Mouse (Mus musculus) midbrain, embryonic 16.5 days (tissue): Measurements from ENCODE around the gene Otulin. TPM values are rescaled to one million over a fixed set of nuclear protein-coding genes. Genes with fewer than 3 reads are reported as not detected.

ENCODE experiments used
- ATAC-seq: fragments of 200-750 bp; cut with Nextera tagmentation; 2 replicates; pipeline ENCODE4 v1.8.0; 2017; ENCODE audit warnings: moderate TSS enrichment
- H3K27ac ChIP-seq: fragments of 300-500 bp; sonication (generic); 2 replicates; pipeline ENCODE4 v1.5.1; 2014; ENCODE audit warnings: mild to moderate bottlenecking, low read length, mixed read lengths
- H3K27me3 ChIP-seq: fragments of 300-500 bp; sonication (generic); 2 replicates; pipeline ENCODE4 v1.6.1; 2014; ENCODE audit warnings: low read depth, low read length, mixed read lengths; ENCODE audit not compliant: control insufficient read depth, insufficient read depth
- H3K36me3 ChIP-seq: fragments of 300-500 bp; sonication (generic); 2 replicates; pipeline ENCODE4 v1.6.1; 2014; ENCODE audit warnings: mild to moderate bottlenecking, low read length, moderate library complexity, mixed read lengths; ENCODE audit not compliant: control insufficient read depth, insufficient read depth
- H3K4me1 ChIP-seq: fragments of 300-500 bp; sonication (generic); 2 replicates; pipeline ENCODE4 v1.6.1; 2014; ENCODE audit warnings: mild to moderate bottlenecking, low read length, mixed read lengths; ENCODE audit not compliant: control insufficient read depth, insufficient read depth
- H3K4me2 ChIP-seq: fragments of 300-500 bp; sonication (generic); 2 replicates; pipeline ENCODE4 v1.6.1; 2014; ENCODE audit warnings: mild to moderate bottlenecking, low read length, mixed read lengths
- H3K4me3 ChIP-seq: fragments of 300-500 bp; sonication (generic); 2 replicates; pipeline ENCODE4 v1.5.1; 2014; ENCODE audit warnings: low read depth, mild to moderate bottlenecking, low read length, moderate library complexity, mixed read lengths
- H3K9ac ChIP-seq: fragments of 300-500 bp; sonication (generic); 2 replicates; pipeline ENCODE4 v1.6.1; 2014; ENCODE audit warnings: low read depth, low read length, mixed read lengths
- H3K9me3 ChIP-seq: fragments of 300-500 bp; sonication (generic); replicated peaks from 2 replicates; pipeline ENCODE4 v1.6.1; 2014; ENCODE audit warnings: mild to moderate bottlenecking, low read length, mixed read lengths; ENCODE audit not compliant: control insufficient read depth, poor library complexity, severe bottlenecking
- WGBS: fragments of 180-500 bp; shearing (Covaris S2); extraction: QIAGEN DNeasy Blood & Tissue Kit; methylation state at CpG from one replicate; pipeline ENCODE4 v1.1.7; 2014; 5-methylcytosine and 5-hydroxymethylcytosine counted together
- polyA plus RNA-seq: library from polyadenylated mRNA; unstranded; fragments of >200 nt; fragmentation: Nextera tagmentation; extraction: Ambion mirVana; gene quantifications from 2 replicates; pipeline ENCODE4 v1.2.1, GENCODE M21; 2015

Gene Otulin
- polyA plus RNA-seq, 1 experiment from 2014 or later = 21.6 TPM

DNA sequence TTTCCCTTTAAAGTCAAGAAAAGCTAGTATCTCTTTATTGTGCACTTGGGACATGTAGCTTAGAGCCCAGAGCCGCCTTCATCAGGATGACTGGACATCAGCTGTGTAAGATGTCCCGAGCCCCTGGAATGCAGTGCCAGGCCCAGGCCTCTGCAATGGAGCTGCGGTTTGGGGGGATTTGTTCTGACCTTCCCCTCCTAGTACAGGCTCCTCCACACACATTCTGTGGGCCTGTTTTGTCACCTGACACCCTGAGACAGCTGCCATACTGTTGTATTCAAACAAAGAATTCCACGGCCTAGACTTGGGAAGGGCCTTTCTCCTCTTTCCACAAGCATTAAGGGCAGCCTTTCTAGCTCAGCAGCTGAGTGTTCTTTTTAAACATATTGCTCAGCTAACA lies 35.5 kb downstream of the Otulin start:
- 34% methylated on average over 4 of the region's 4 CpGs for WGBS
- Histone ChIP-seq H3K27me3 (no peaks in the 10 kb centered on the region), H3K9ac (no peak overlapping the region), H3K4me3 (no peak overlapping the region), H3K4me2 (no peak overlapping the region), H3K36me3 (no peaks in the 10 kb centered on the region; the same call in 1 of the 2 replicates), H3K4me1 (no peaks in the 10 kb centered on the region), H3K9me3 (no peaks in the 10 kb centered on the region), H3K27ac (no peak overlapping the region)
- ATAC-seq = no peak

- no peaks in the 10 kb centered on the region; the same call in 1 of the 2 replicates for H3K36me3 ChIP-seq
- H3K4me1 ChIP-seq = no peaks in the 10 kb centered on the region
- H3K27me3 ChIP-seq = no peaks in the 10 kb centered on the region
- H3K27ac ChIP-seq = no peak overlapping the region
- 68% methylated on average over 13 of the region's 13 CpGs for WGBS
- H3K9ac ChIP-seq = no peak overlapping the region
- no peaks in the 10 kb centered on the region for H3K9me3 ChIP-seq
- no peak overlapping the region for H3K4me2 ChIP-seq
- no peak for ATAC-seq
- H3K4me3 ChIP-seq = no peak overlapping the region
Measured at GRCm38 (mm10) chr15:27593717-27594116, 36.8 kb downstream of the Otulin start.

DNA sequence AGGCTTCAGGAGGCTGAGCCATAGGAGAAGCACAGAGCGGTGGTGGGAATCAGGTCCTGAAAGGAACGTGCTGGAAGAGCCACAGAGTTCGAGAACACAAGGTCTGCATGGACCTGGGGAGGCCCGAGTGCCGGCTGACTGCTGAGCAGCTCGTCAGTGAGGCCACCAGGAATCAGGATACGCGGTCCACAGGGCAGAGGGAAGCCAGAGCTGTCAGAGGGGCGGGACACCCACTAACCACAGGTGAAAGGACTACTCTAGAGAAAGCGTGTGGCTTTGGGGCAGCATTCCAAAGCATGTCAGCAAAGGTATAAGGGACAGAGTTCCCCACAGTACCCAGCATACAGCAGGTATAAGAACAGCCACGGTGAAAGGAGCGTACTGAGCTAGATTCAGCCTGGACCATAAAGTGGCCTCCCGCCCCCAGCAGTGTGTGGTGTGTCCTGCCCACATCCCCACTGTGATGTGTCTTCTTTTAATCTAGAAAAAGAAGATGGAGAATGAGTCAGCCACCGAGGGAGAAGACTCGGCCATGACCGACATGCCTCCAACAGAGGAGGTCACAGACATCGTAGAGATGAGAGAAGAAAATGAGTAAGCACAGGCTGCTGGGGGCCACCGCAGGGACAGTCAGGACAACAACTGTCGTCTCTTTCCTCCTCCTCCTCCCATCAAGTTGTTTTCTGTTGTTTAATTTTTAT lies 37.7 kb downstream of the Otulin start:
- WGBS = 92% methylated on average over 19 of the region's 19 CpGs
- H3K9me3 ChIP-seq = no peaks in the 10 kb centered on the region

DNA sequence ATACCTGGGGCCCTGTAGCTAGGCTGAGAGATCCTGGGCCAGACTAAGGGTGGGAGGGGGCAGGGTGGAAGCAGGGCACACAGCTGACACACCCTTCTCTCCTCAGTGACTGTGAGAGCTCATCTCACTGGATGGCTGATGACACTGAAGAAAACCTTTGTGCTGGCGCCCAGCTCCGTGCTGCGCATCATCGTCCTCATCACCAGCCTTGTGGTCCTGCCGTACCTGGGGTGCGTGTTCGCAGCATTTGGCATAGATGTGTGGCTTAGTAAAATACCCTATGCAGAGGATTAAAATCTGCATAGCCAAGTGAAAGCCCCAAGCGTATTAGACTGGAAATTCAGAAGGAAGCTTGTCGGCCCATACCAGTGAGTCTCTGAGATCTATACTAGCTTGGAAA lies 39.7 kb downstream of the Otulin start:
- no peak overlapping the region for H3K9ac ChIP-seq
- no peaks in the 10 kb centered on the region; the same call in 1 of the 2 replicates for H3K36me3 ChIP-seq
- WGBS = 95% methylated on average over 9 of the region's 9 CpGs
- H3K27me3 ChIP-seq = no peaks in the 10 kb centered on the region
- H3K27ac ChIP-seq = no peak overlapping the region
- no peaks in the 10 kb centered on the region for H3K4me1 ChIP-seq
- H3K9me3 ChIP-seq = no peaks in the 10 kb centered on the region
- H3K4me2 ChIP-seq = no peak overlapping the region
- ATAC-seq = no peak
- no peak overlapping the region for H3K4me3 ChIP-seq

More for the DNA sequence above, 37.7 kb downstream of the Otulin start:
- no peaks in the 10 kb centered on the region for H3K27me3 ChIP-seq
- no peaks in the 10 kb centered on the region for H3K4me1 ChIP-seq
- H3K27ac ChIP-seq = no peak overlapping the region
- no peaks in the 10 kb centered on the region; the same call in 1 of the 2 replicates for H3K36me3 ChIP-seq
- H3K4me2 ChIP-seq = no peak overlapping the region
- H3K9ac ChIP-seq = no peak overlapping the region
- no peak for ATAC-seq
- H3K4me3 ChIP-seq = no peak overlapping the region

- H3K4me2 ChIP-seq = no peak overlapping the region
- WGBS = 72% methylated on average over 14 of the region's 14 CpGs
- H3K9me3 ChIP-seq = no peaks in the 10 kb centered on the region
- ATAC-seq = no peak
- H3K27ac ChIP-seq = no peak overlapping the region
- no peak overlapping the region for H3K9ac ChIP-seq
- H3K36me3 ChIP-seq = peaks cover 5% of the 10 kb centered on the region; the same call in 1 of the 2 replicates
- no peaks in the 10 kb centered on the region for H3K27me3 ChIP-seq
- H3K4me1 ChIP-seq = no peaks in the 10 kb centered on the region
- H3K4me3 ChIP-seq = no peak overlapping the region
Measured at GRCm38 (mm10) chr15:27588087-27588826, 42.2 kb downstream of the Otulin start.

GRCm38 (mm10) chr15:27586093-27586480 lies 44.4 kb downstream of the Otulin start:
- Histone ChIP-seq H3K4me3 (no peak overlapping the region), H3K27ac (no peak overlapping the region), H3K4me2 (no peak overlapping the region), H3K27me3 (no peaks in the 10 kb centered on the region), H3K9ac (no peak overlapping the region), H3K4me1 (no peaks in the 10 kb centered on the region), H3K36me3 (peaks cover 5% of the 10 kb centered on the region; the same call in 1 of the 2 replicates), H3K9me3 (no peaks in the 10 kb centered on the region)
- no peak for ATAC-seq
- whole genome bisulfite sequencing = 95% methylated on average over 5 of the region's 5 CpGs

GRCm38 (mm10) chr15:27585466-27586092 lies 44.9 kb downstream of the Otulin start:
- peaks cover 5% of the 10 kb centered on the region; the same call in 1 of the 2 replicates for H3K36me3 ChIP-seq
- H3K4me1 ChIP-seq = no peaks in the 10 kb centered on the region
- 88% methylated on average over 4 of the region's 4 CpGs for WGBS
- H3K4me2 ChIP-seq = no peak overlapping the region
- H3K9me3 ChIP-seq = no peaks in the 10 kb centered on the region
- no peaks in the 10 kb centered on the region for H3K27me3 ChIP-seq
- H3K27ac ChIP-seq = no peak overlapping the region
- no peak for ATAC-seq
- no peak overlapping the region for H3K4me3 ChIP-seq
- no peak overlapping the region for H3K9ac ChIP-seq

GRCm38 (mm10) chr15:27583620-27584019 lies 46.9 kb downstream of the Otulin start:
- Histone ChIP-seq H3K36me3 (peaks cover 5% of the 10 kb centered on the region; the same call in 1 of the 2 replicates), H3K27me3 (no peaks in the 10 kb centered on the region), H3K4me2 (no peak overlapping the region), H3K9ac (no peak overlapping the region), H3K4me3 (no peak overlapping the region), H3K4me1 (no peaks in the 10 kb centered on the region), H3K9me3 (no peaks in the 10 kb centered on the region), H3K27ac (no peak overlapping the region)
- 94% methylated on average over 6 of the region's 6 CpGs for WGBS
- ATAC-seq = no peak

DNA sequence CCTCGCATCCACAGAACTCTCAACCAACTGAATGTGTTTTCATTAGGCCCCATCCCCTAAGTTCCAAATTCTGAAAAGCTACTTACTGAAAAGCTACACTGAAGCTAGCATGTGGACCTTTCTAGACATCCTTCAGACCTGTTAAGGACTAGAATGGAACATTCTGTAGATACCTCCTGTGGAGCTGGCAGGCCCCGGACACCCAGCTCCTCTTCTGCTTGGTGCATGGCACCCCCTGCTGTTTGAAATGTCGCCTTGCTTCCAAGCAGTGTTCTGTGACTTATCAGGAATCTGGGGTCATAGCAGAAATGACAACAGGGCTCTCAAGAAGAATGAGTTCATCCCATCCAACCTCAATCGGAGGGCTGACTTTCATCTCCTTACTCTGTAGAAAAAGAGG lies 47.5 kb downstream of the Otulin start:
- Histone ChIP-seq H3K4me1 (no peaks in the 10 kb centered on the region), H3K4me3 (no peak overlapping the region), H3K9me3 (no peaks in the 10 kb centered on the region), H3K9ac (no peak overlapping the region), H3K27me3 (no peaks in the 10 kb centered on the region), H3K4me2 (no peak overlapping the region), H3K36me3 (peaks cover 5% of the 10 kb centered on the region), H3K27ac (no peak overlapping the region)
- 83% methylated on average over 4 of the region's 4 CpGs for WGBS
- no peak for ATAC-seq
